10 mouse cellular contexts compared by ENCODE assay signal in genomic region chr7:143138789-143139188, GRCm38 (mm10). TPM values are rescaled to one million over a fixed set of nuclear protein-coding genes. Genes with fewer than 3 reads are reported as not detected.
DNase-seq lines count a peak whose midpoint lies in the region; ATAC-seq and TF ChIP-seq lines count a peak whose summit lies in the region.
"Had no signal": no experiment of that assay in that cellular context is flagged by ENCODE, and none has a peak within 500 bp of the region (broad histone marks: within the 10 kb centered on the region; RNA-seq: fewer than 3 reads in every experiment).

No protein-coding gene starts in this region.

- no peaks in the 10 kb centered on the region for H3K4me1 ChIP-seq in kidney, adult 2 months (ENCODE audit: control insufficient read depth, insufficient read depth, low read length)
- peaks cover 10% of the 10 kb centered on the region; the same call in 1 of the 2 replicates for H3K4me1 ChIP-seq in kidney, embryonic 15.5 days
- H3K4me1 ChIP-seq: embryonic facial prominence, embryonic 15.5 days; midbrain, embryonic 12.5 days had no signal

- DNase-seq in kidney, adult 2 months: peak; percentile 64
- DNase-seq in Muller cell, postnatal 12 days (ENCODE audit: inconsistent ontology term): peak; percentile 19
- peak; percentile 74 for DNase-seq in cerebellum, adult 9-10 months
- peak; percentile 49 to 61 for DNase-seq in gastrocnemius, postnatal 36 days
- DNase-seq in layer of hippocampus, adult 2 months (ENCODE audit: low spot score in 2 of 2): peak; percentile 26 to 61
- DNase-seq in lung, postnatal 36 days: peak; percentile 90
- DNase-seq in thymus, postnatal 25 days: peak; percentile 56

- H3K27me3 ChIP-seq in kidney, adult 2 months (replicated peaks; ENCODE audit: control insufficient read depth, insufficient read depth, low read length): no peaks in the 10 kb centered on the region
- H3K27me3 ChIP-seq in kidney, embryonic 15.5 days: no peaks in the 10 kb centered on the region
- H3K27me3 ChIP-seq: embryonic facial prominence, embryonic 15.5 days; midbrain, embryonic 12.5 days had no signal

- 52% methylated on average over 1 of the region's 1 CpGs for WGBS in kidney, adult 2 months
- 36% methylated on average over 1 of the region's 1 CpGs for WGBS in kidney, embryonic 15.5 days

- no peak overlapping the region for H3K4me3 ChIP-seq in kidney, adult 2 months (ENCODE audit: insufficient read depth, low read depth, low read length)
- H3K4me3 ChIP-seq in kidney, embryonic 15.5 days (replicated peaks): no peak overlapping the region
- H3K4me3 ChIP-seq in layer of hippocampus, adult 2 months: no peak overlapping the region
- H3K4me3 ChIP-seq: embryonic facial prominence, embryonic 15.5 days; midbrain, embryonic 12.5 days had no signal

- H3K36me3 ChIP-seq in kidney, adult 2 months (ENCODE audit: control insufficient read depth, insufficient read depth, low read length): no peaks in the 10 kb centered on the region
- no peaks in the 10 kb centered on the region for H3K36me3 ChIP-seq in kidney, embryonic 15.5 days
- H3K36me3 ChIP-seq: embryonic facial prominence, embryonic 15.5 days; midbrain, embryonic 12.5 days had no signal

- H3K27ac ChIP-seq in kidney, adult 2 months (ENCODE audit: insufficient read depth, low read depth, low read length): no peak overlapping the region
- H3K27ac ChIP-seq in kidney, embryonic 15.5 days: no peak overlapping the region
- H3K27ac ChIP-seq in layer of hippocampus, adult 2 months: no peak overlapping the region
- H3K27ac ChIP-seq: embryonic facial prominence, embryonic 15.5 days; midbrain, embryonic 12.5 days had no signal

- H3K9me3 ChIP-seq in kidney, embryonic 15.5 days (replicated peaks): no peaks in the 10 kb centered on the region
- H3K9me3 ChIP-seq: embryonic facial prominence, embryonic 15.5 days; midbrain, embryonic 12.5 days had no signal

- TF ChIP-seq POLR2A in kidney, adult 2 months (IDR thresholded peaks at IDR 0.05; ENCODE audit: low read depth, low read length): no peak

- intact Hi-C loops in gastrocnemius, postnatal 36 days (cut with DNase I): loop anchor here (1.0 to 5.0 kb wide), 2 partner anchors 43 to 131 kb away; partner anchors contain the start of gene Tspan32

- TF ChIP-seq CTCF in kidney, adult 2 months (conservative IDR thresholded peaks at IDR 0.05; ENCODE audit: insufficient read depth, insufficient read length, low read depth, low read length): peak; percentile 74
- TF ChIP-seq CTCF in layer of hippocampus, adult 2 months (conservative IDR thresholded peaks at IDR 0.05): peak; percentile 86

- H3K9ac ChIP-seq in kidney, embryonic 15.5 days: no peak overlapping the region
- H3K9ac ChIP-seq: embryonic facial prominence, embryonic 15.5 days; midbrain, embryonic 12.5 days had no signal

- ATAC-seq in kidney, embryonic 15.5 days (replicated peaks; ENCODE audit: low FRiP score): no peak

- no peak overlapping the region for H3K4me2 ChIP-seq in kidney, embryonic 15.5 days
- H3K4me2 ChIP-seq: embryonic facial prominence, embryonic 15.5 days; midbrain, embryonic 12.5 days had no signal

RNA-seq across cellular contexts. Expression of gene Kcnq1, which starts 32.6 kb away (rescaled TPM):
- 24.0 and 27.5 TPM in 2 replicates for polyA plus RNA-seq in kidney, adult 2 months (2012; rRNA removed)
- 5.8 and 6.5 TPM in 2 replicates for polyA plus RNA-seq in kidney, embryonic 15.5 days (2015; fragmentation: Nextera tagmentation; extraction: Ambion mirVana)
- total RNA-seq in gastrocnemius, postnatal 36 days (2021): under 1 TPM; 0.31 to 0.69 TPM
- under 1 TPM; 0.29 to 0.97 TPM for total RNA-seq in layer of hippocampus, adult 2 months (2021)

RNA-seq across cellular contexts. Expression of gene Trpm5, which starts 44.3 kb away (rescaled TPM):
- polyA plus RNA-seq in kidney, adult 2 months (2012; rRNA removed): 0.03 TPM in 2 replicates
- polyA plus RNA-seq in kidney, embryonic 15.5 days (2015; fragmentation: Nextera tagmentation; extraction: Ambion mirVana): 7.1 and 8.2 TPM in 2 replicates
- total RNA-seq in gastrocnemius, postnatal 36 days (2021): not detected
- total RNA-seq in layer of hippocampus, adult 2 months (2021): not detected

Comparison
In these comparisons a context has a peak if more than half of its experiments do, and no peak if none do; other contexts are left out.
1. DNase-seq: peak in every context shown above with its lines; median percentile 90 in lung, postnatal 36 days; 74 in cerebellum, adult 9-10 months; 64 in kidney, adult 2 months; 56 in thymus, postnatal 25 days; 55 in gastrocnemius, postnatal 36 days; 44 in layer of hippocampus, adult 2 months; 19 in Muller cell, postnatal 12 days.